Mouse (Mus musculus) C2C12 (cell line): Measurements from ENCODE around the gene Gm17657. TPM values are rescaled to one million over a fixed set of nuclear protein-coding genes. Genes with fewer than 3 reads are reported as not detected.

Experiments
- H3K27me3 ChIP-seq: one replicate; pipeline ENCODE4 v1.6.1; 2011; ENCODE audit not compliant: control insufficient read depth, insufficient read depth, insufficient read length
- H3K36me3 ChIP-seq: one replicate; pipeline ENCODE4 v1.6.1; 2011; ENCODE audit not compliant: control insufficient read depth, insufficient read depth
- H3K4me3 ChIP-seq: one replicate; pipeline ENCODE4 v1.5.1; 2011; ENCODE audit warnings: mild to moderate bottlenecking, control low read depth; ENCODE audit not compliant: poor library complexity, insufficient read depth, severe bottlenecking
- H3K79me2 ChIP-seq: one replicate; pipeline ENCODE4 v1.6.1; 2011; ENCODE audit not compliant: control insufficient read depth, insufficient read depth
- H3K79me3 ChIP-seq: one replicate; pipeline ENCODE4 v1.6.1; 2011; ENCODE audit warnings: low read depth, control low read depth
- H3ac ChIP-seq: one replicate; pipeline ENCODE3; 2011; ENCODE audit warnings: low read depth; ENCODE audit not compliant: control insufficient read depth, insufficient read length
- CEBPB ChIP-seq: IDR thresholded peaks from one replicate; pipeline ENCODE4 v1.6.1; 2011; ENCODE audit warnings: low read depth, mild to moderate bottlenecking, control low read depth, moderate library complexity
- CTCF ChIP-seq: IDR thresholded peaks from one replicate; pipeline ENCODE4 v1.5.1; 2011; ENCODE audit not compliant: control insufficient read depth, insufficient read depth, insufficient read length
- FOSL1 ChIP-seq: IDR thresholded peaks from one replicate; pipeline ENCODE4 v1.8.0; 2011; ENCODE audit warnings: mild to moderate bottlenecking, low read length; ENCODE audit not compliant: poor library complexity, insufficient read depth, severe bottlenecking
- MAX ChIP-seq: IDR thresholded peaks from one replicate; pipeline ENCODE4 v1.6.1; 2011; ENCODE audit warnings: mild to moderate bottlenecking, control low read depth
- MYOD1 ChIP-seq: IDR thresholded peaks from one replicate; pipeline ENCODE4 v1.6.1; 2011; ENCODE audit warnings: low read depth; ENCODE audit not compliant: control insufficient read depth, insufficient read length
- MYOG ChIP-seq: IDR thresholded peaks from one replicate; pipeline ENCODE4 v1.6.1; 2011; ENCODE audit not compliant: control insufficient read depth, insufficient read length; ENCODE audit errors: extremely low read depth
- USF1 ChIP-seq: IDR thresholded peaks from one replicate; pipeline ENCODE4 v1.6.1; 2011; ENCODE audit warnings: low read depth, mild to moderate bottlenecking, control low read depth, moderate library complexity
- polyA plus RNA-seq: library from polyadenylated mRNA; unstranded; fragments of >200 nt; fragmentation: generic; extraction: Trizol; gene quantifications from one replicate; pipeline ENCODE4 v1.2.1, GENCODE M21; 2012; ENCODE audit warnings: missing spikeins

Gm17657 gene
- polyA plus RNA-seq, 1 experiment = not detected

- no peaks in the 10 kb centered on the region for H3K27me3 ChIP-seq
- H3K4me3 ChIP-seq = no peak overlapping the region
- H3K79me3 ChIP-seq = no peaks in the 10 kb centered on the region
- H3ac ChIP-seq = no peak overlapping the region
- no peaks in the 10 kb centered on the region for H3K36me3 ChIP-seq
- TF ChIP-seq MAX (no peak), CTCF (peak; percentile 47), CEBPB (no peak), FOSL1 (no peak), USF1 (no peak), MYOG (no peak)
- H3K79me2 ChIP-seq = no peaks in the 10 kb centered on the region
Observed at GRCm38 (mm10) chr17:29514435-29514834, 35.0 kb downstream of the Gm17657 start.

- Histone ChIP-seq H3ac (no peak overlapping the region), H3K27me3 (no peaks in the 10 kb centered on the region), H3K79me3 (no peaks in the 10 kb centered on the region), H3K79me2 (no peaks in the 10 kb centered on the region), H3K4me3 (no peak overlapping the region), H3K36me3 (no peaks in the 10 kb centered on the region)
- TF ChIP-seq CEBPB (no peak), CTCF (peak; percentile 72)
Observed at GRCm38 (mm10) chr17:29513044-29513730, 36.3 kb downstream of the Gm17657 start.

DNA sequence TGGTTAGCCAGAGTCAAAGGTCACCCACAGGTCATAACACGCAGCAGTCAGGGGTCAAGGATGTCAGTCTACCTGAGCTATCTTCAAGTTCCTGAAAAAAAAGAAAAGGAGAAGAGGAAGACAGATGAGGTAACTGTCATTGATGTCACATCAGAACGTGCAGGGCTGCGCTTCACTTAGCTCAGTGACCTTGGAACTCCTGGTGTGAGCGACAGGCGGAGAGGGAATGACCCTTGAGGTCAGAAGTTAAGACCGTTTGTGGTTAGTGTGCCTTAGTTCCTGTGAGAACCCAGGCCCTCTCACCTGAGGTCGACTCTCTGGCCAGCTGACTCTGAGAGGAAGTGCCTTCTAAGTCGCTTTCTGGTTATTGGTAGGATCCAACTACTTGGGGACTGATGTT lies 38.7 kb downstream of the Gm17657 start:
- Histone ChIP-seq H3K36me3 (no peaks in the 10 kb centered on the region), H3K27me3 (no peaks in the 10 kb centered on the region), H3K79me3 (no peaks in the 10 kb centered on the region), H3K79me2 (no peaks in the 10 kb centered on the region), H3K4me3 (no peak overlapping the region), H3ac (no peak overlapping the region)
- no peak for TF ChIP-seq USF1
- TF ChIP-seq MYOD1 = no peak
- no peak for TF ChIP-seq MYOG
- no peak for TF ChIP-seq MAX
- no peak for TF ChIP-seq FOSL1
- TF ChIP-seq CTCF = no peak
- no peak for TF ChIP-seq CEBPB

GRCm38 (mm10) chr17:29508927-29509608 lies 40.4 kb downstream of the Gm17657 start:
- Histone ChIP-seq H3ac (no peak overlapping the region), H3K79me3 (no peaks in the 10 kb centered on the region), H3K4me3 (no peak overlapping the region), H3K36me3 (no peaks in the 10 kb centered on the region), H3K79me2 (no peaks in the 10 kb centered on the region), H3K27me3 (no peaks in the 10 kb centered on the region)
- no peak for TF ChIP-seq FOSL1
- TF ChIP-seq USF1 = no peak
- TF ChIP-seq CEBPB = no peak
- no peak for TF ChIP-seq MYOD1
- TF ChIP-seq CTCF = no peak
- no peak for TF ChIP-seq MAX
- TF ChIP-seq MYOG = no peak

GRCm38 (mm10) chr17:29503700-29504099 lies 45.7 kb downstream of the Gm17657 start:
- Histone ChIP-seq H3K27me3 (no peaks in the 10 kb centered on the region), H3K4me3 (no peak overlapping the region), H3K79me2 (no peaks in the 10 kb centered on the region), H3K36me3 (no peaks in the 10 kb centered on the region), H3ac (no peak overlapping the region), H3K79me3 (no peaks in the 10 kb centered on the region)
- TF ChIP-seq MYOD1 = no peak
- TF ChIP-seq CEBPB = no peak
- TF ChIP-seq CTCF = no peak
- no peak for TF ChIP-seq MAX
- no peak for TF ChIP-seq USF1
- TF ChIP-seq FOSL1 = no peak
- TF ChIP-seq MYOG = no peak
